Mouse (Mus musculus): Measurements from ENCODE around the gene Adarb1. TPM values are rescaled to one million over a fixed set of nuclear protein-coding genes. Genes with fewer than 3 reads are reported as not detected.

Gene Adarb1
- polyA plus RNA-seq, 1 experiment, result 5.5 TPM

DNA sequence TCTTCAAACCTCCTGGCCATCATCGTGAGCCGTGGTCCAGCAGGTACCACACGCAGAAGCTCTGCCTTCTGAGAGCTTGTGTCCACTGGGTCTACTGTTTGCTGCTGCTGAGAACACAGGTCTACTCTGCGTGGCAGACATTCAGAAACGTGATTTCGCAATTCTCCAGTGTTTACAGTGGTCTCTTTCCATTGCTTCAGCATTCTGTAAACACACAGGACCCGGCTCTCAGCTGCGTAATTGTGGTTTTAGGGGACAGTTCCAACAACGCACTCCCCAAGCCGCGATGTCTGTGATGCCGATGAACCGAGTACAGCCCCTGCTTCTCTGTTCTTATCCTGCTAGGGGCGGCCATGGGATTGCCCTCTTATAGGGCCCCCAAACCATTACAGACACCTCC lies 175.2 kb downstream of the Adarb1 start:
- H3K4me1 ChIP-seq (replicated peaks; ENCODE audit: control insufficient read depth, insufficient read depth, low read length), result no peaks in the 10 kb centered on the region
- no peak overlapping the region for H3K4me3 ChIP-seq (ENCODE audit: control insufficient read depth, insufficient read depth, low read length)
- no peak for TF ChIP-seq CTCF (IDR thresholded peaks at IDR 0.05; ENCODE audit: borderline replicate concordance, control insufficient read depth, extremely low read depth, insufficient read depth, low read length, poor library complexity)
- no peak for TF ChIP-seq POLR2A (IDR thresholded peaks at IDR 0.05; ENCODE audit: control insufficient read depth, extremely low read depth, insufficient read depth, low read length, poor library complexity)
- H3K36me3 ChIP-seq (ENCODE audit: control insufficient read depth, insufficient read depth, low read length), result no peaks in the 10 kb centered on the region
- 91% methylated on average over 14 of the region's 14 CpGs for WGBS
- DNase-seq, result no peak
- H3K27me3 ChIP-seq (ENCODE audit: control insufficient read depth, insufficient read depth, low read length), result no peaks in the 10 kb centered on the region
- H3K27ac ChIP-seq (ENCODE audit: control insufficient read depth, insufficient read depth, low read length), result no peak overlapping the region

DNA sequence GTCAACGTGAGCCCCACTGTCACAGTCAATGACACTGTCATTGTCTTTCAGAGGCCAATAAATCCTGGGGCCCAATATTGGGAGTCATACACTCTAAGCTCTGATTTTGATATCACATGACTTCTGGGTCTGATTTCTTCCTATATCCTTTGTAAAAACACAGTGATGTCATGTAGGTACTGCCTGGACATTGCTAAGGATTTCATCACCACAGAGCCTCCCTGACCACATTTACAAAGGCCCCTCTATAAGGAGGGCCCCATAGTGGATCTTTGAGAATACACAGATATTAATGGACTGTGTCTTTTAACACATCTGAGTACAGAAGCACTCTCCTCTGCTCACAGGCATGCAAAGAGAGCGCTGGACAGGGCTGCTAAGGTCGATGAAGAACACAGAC lies 175.7 kb downstream of the Adarb1 start:
- TF ChIP-seq CTCF (IDR thresholded peaks at IDR 0.05; ENCODE audit: borderline replicate concordance, control insufficient read depth, extremely low read depth, insufficient read depth, low read length, poor library complexity) (no peak), POLR2A (IDR thresholded peaks at IDR 0.05; ENCODE audit: control insufficient read depth, extremely low read depth, insufficient read depth, low read length, poor library complexity) (no peak)
- 94% methylated on average over 3 of the region's 3 CpGs for WGBS

DNA sequence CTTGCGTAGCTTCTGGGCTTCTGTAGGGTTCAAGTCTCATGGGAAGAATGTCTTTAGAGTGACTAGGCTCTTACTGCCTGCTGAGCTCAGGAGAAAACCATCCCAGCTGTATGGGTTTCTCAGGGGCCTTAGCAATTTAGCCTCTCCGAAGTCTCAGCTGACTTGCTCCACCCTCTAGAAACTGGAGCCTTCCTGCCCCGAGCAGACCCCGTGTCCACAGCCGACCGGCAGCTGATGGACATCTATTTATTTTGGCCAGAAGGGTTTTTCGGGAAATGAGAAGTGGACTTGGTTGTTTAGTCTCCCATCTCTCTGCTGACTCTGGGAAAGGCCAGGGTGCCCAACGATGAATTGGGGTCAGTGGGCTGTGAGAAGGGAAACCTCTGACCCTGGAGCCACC lies 177.3 kb downstream of the Adarb1 start:
- DNase-seq, result no peak
- 96% methylated on average over 8 of the region's 8 CpGs for WGBS
- Histone ChIP-seq H3K4me1 (replicated peaks; ENCODE audit: control insufficient read depth, insufficient read depth, low read length) (no peaks in the 10 kb centered on the region), H3K27me3 (ENCODE audit: control insufficient read depth, insufficient read depth, low read length) (no peaks in the 10 kb centered on the region), H3K4me3 (ENCODE audit: control insufficient read depth, insufficient read depth, low read length) (no peak overlapping the region), H3K27ac (ENCODE audit: control insufficient read depth, insufficient read depth, low read length) (no peak overlapping the region), H3K36me3 (ENCODE audit: control insufficient read depth, insufficient read depth, low read length) (no peaks in the 10 kb centered on the region)
- TF ChIP-seq CTCF (IDR thresholded peaks at IDR 0.05; ENCODE audit: borderline replicate concordance, control insufficient read depth, extremely low read depth, insufficient read depth, low read length, poor library complexity) (no peak), POLR2A (IDR thresholded peaks at IDR 0.05; ENCODE audit: control insufficient read depth, extremely low read depth, insufficient read depth, low read length, poor library complexity) (no peak)

More for the DNA sequence above, 175.7 kb downstream of the Adarb1 start:
- Histone ChIP-seq H3K4me1 (replicated peaks; ENCODE audit: control insufficient read depth, insufficient read depth, low read length) (no peaks in the 10 kb centered on the region), H3K4me3 (ENCODE audit: control insufficient read depth, insufficient read depth, low read length) (no peak overlapping the region), H3K36me3 (ENCODE audit: control insufficient read depth, insufficient read depth, low read length) (no peaks in the 10 kb centered on the region), H3K27me3 (ENCODE audit: control insufficient read depth, insufficient read depth, low read length) (no peaks in the 10 kb centered on the region), H3K27ac (ENCODE audit: control insufficient read depth, insufficient read depth, low read length) (no peak overlapping the region)
- DNase-seq, result no peak

Other genes starting within 250 kb of the Adarb1 start
- 50.4 and 60.0 TPM in 2 replicates for gene Pofut2, start 159.1 kb downstream of the Adarb1 start, polyA plus RNA-seq (2012; rRNA removed)
- 49.1 and 52.4 TPM in 2 replicates for gene Fam207a, start 97.5 kb upstream of the Adarb1 start, polyA plus RNA-seq (2012; rRNA removed)
- gene Itgb2, start 112.0 kb upstream of the Adarb1 start, polyA plus RNA-seq (2012; rRNA removed), result 304 and 334 TPM in 2 replicates
- gene Pttg1ip, start 163.4 kb upstream of the Adarb1 start, polyA plus RNA-seq (2012; rRNA removed), result 103 and 129 TPM in 2 replicates
- gene Sumo3, start 187.8 kb upstream of the Adarb1 start, polyA plus RNA-seq (2012; rRNA removed), result 236 and 248 TPM in 2 replicates
- gene Gm49325, start 187.9 kb upstream of the Adarb1 start, polyA plus RNA-seq (2012; rRNA removed), result not detected in 2 replicates
- 52.0 and 52.6 TPM in 2 replicates for gene Ube2g2, start 204.0 kb upstream of the Adarb1 start, polyA plus RNA-seq (2012; rRNA removed)